Mouse (Mus musculus): ENCODE results near the gene Ikzf3.

Ikzf3 gene

GRCm38 (mm10) chr11:98545711-98546231 lies at the start of gene Ikzf3:
Gene Ikzf3 (minus strand): TSS chr11:98546031.
- DNase-seq = peak; percentile 7

- no peak for DNase-seq
Measured at GRCm38 (mm10) chr11:98595473-98595872, 49.6 kb upstream of the Ikzf3 start.

GRCm38 (mm10) chr11:98595021-98595420 lies 49.2 kb upstream of the Ikzf3 start:
- no peak for DNase-seq

- DNase-seq = no peak
Measured at GRCm38 (mm10) chr11:98590548-98591445, 45.0 kb upstream of the Ikzf3 start.

GRCm38 (mm10) chr11:98589306-98589705 lies 43.5 kb upstream of the Ikzf3 start:
- DNase-seq = no peak

- no peak for DNase-seq
Measured at GRCm38 (mm10) chr11:98588833-98589281, 43.0 kb upstream of the Ikzf3 start.

- DNase-seq = peak; percentile 83
Measured at GRCm38 (mm10) chr11:98587684-98588546, 42.1 kb upstream of the Ikzf3 start.

- DNase-seq = peak; percentile 97
Measured at GRCm38 (mm10) chr11:98586892-98587563, 41.2 kb upstream of the Ikzf3 start, which contains the start of gene Ormdl3. Gene Ormdl3 (minus strand): TSS chr11:98587368.

GRCm38 (mm10) chr11:98586087-98586891 lies 40.5 kb upstream of the Ikzf3 start:
- peak; percentile 30 for DNase-seq

- no peak for DNase-seq
Measured at GRCm38 (mm10) chr11:98584629-98585177, 38.9 kb upstream of the Ikzf3 start.

- no peak for DNase-seq
Measured at GRCm38 (mm10) chr11:98584146-98584545, 38.3 kb upstream of the Ikzf3 start.

GRCm38 (mm10) chr11:98583571-98583970 lies 37.7 kb upstream of the Ikzf3 start:
- no peak for DNase-seq

GRCm38 (mm10) chr11:98583265-98583552 lies 37.4 kb upstream of the Ikzf3 start:
- no peak for DNase-seq

GRCm38 (mm10) chr11:98582551-98583264 lies 36.9 kb upstream of the Ikzf3 start:
- no peak for DNase-seq

- DNase-seq = no peak
Measured at GRCm38 (mm10) chr11:98582030-98582388, 36.2 kb upstream of the Ikzf3 start.

- DNase-seq = no peak
Measured at GRCm38 (mm10) chr11:98581286-98582029, 35.6 kb upstream of the Ikzf3 start.

GRCm38 (mm10) chr11:98580301-98581121 lies 34.7 kb upstream of the Ikzf3 start:
- peak; percentile 22 for DNase-seq

- no peak for DNase-seq
Measured at GRCm38 (mm10) chr11:98577776-98578175, 31.9 kb upstream of the Ikzf3 start.

GRCm38 (mm10) chr11:98569461-98569860 lies 23.6 kb upstream of the Ikzf3 start:
- DNase-seq = no peak

Measured in kidney, adult 11 months (tissue).